Mouse (Mus musculus): Measurements from ENCODE around the gene Erich3.

Erich3 gene

DNA sequence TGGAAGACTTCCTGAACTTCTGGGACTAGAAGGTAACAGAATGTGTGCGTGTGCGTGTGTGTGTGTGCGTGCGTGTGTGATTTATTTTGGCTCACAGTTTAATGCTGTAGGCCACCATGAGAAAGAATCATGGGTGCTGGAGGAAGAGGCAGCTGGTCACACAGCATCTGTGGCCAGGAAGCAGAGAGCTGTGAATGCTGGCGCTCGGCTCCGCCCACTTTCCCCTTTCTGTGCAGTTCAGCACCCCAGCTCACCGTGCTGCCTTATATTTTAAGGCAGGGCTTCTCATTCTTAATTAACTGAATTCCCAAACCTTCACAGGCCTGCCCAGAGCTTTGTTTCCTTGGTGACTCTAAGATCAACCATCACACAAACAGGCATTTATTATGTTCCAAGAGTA is 9.7 kb downstream of the Erich3 start:
- no peak for DNase-seq (ENCODE audit: low spot score in 2 of 2)

DNA sequence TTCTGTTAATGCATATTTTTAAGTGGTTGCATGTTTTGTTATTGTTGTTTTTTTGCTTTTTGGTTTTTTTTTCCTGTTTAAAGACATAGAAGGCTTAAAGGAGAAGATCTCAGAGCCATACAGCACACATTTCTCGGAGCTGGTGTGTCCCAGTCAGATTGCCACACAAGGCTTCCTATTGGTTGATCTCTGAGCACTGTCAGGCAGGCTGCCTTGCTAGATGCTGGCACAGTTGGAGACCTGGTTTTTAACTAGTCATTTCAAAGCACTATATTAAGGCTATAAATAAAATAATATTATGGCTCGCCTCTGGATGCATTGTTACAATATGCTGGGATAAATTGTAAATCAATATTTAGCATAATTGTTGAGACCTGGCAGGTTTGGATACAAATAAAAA is 18.9 kb downstream of the Erich3 start:
- DNase-seq (ENCODE audit: low spot score in 2 of 2), result no peak

DNA sequence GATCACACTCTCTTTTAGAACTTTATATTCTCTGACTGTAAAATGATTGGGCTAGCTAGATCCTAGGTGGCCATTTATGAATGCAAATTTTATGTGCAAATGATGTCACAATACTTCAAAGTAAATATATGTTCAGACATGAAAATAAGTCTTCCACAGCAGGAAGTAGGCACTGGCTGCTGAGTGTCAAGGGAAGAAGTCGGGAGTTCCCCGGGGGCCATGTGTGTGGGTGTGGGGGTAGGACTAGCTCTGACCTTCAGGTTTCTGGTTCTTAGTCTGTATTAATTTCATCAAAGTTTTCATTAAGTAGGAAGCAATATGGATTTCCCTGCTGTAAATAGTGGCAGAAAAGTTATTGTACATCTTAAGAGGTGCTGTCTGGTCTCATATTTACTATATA is 20.0 kb downstream of the Erich3 start:
- DNase-seq (ENCODE audit: low spot score in 2 of 2), result no peak

DNA sequence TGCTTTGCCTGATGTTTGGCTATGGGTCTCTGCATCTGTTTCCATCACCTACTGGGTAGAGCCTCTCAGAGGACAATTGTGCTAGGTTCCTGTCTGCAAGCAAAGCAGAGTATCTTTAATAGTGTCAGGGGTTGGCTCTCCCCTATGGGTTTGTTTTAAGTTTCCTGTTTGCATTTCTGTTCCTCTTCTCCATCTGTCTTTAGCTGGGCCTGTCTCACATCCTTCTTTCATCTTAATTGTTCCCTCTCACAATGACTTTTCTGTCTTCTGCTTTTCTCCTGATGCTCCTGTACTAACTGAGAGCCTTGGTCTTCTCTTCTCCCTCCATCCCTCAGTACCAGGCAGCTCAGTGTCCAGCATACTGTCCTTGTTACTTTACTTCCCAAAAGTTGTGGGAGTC is 26.6 kb downstream of the Erich3 start:
- no peak for DNase-seq (ENCODE audit: low spot score in 2 of 2)

GRCm38 (mm10) chr3:154691897-154692571 is 28.4 kb downstream of the Erich3 start:
- peak in 1 of 2 experiments; percentile 3 for DNase-seq (ENCODE audit: low spot score in 2 of 2)

DNA sequence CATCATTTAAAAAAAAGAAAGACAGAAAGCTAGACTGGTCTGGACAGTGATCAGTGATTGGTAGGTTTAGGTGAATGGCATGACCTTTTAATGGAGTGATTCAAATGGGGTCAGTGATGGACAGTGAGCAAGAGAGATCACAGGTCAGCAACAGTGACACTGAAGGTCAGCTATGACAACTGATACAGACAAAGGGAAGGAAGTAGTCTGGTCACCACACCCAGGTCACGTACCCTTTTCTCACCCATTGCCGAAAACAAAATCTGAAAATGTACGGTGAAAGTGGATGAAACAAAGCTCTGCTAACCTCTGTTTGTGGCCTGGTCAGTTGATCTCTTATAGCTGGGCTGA is 28.9 kb downstream of the Erich3 start:
- no peak for DNase-seq (ENCODE audit: low spot score in 2 of 2)

DNA sequence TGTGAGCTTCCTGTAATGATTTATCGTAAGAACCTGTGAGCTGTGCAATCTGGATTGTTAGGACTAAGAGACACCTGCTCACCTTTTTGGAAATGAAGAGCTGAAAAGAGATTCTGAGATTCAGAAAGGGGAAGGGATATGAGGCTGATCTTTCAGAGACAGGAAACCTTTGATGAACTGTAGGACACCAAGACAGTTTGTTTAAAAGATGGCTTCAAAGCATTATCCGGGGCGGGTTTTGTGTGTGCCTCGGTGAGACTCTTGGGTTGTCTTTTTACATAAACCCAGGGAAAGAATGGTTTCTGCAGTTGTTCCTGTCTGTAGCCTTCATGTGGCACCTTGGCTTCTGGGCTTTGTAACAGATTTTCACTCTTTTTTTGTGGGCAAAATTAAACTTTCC is 30.2 kb downstream of the Erich3 start:
- DNase-seq (ENCODE audit: low spot score in 2 of 2), result no peak

DNA sequence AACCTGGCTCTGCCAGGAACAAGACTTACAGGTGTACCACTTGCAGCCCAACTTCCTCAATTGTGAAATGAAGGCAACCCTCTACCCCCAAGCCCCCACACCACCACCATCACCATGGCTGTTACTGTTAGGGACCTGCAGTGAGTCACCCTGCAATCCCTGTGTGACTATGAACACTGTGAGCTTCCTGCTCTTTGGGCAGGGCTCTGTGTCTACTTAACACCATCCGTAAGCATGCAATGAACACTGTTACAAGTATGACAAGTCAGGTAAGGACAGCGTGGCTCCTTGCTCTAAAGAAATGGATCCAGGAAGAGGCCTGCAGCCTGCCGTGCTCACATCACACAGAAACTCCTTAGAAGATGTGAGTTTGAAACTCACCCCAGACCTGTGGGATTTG is 33.0 kb downstream of the Erich3 start:
- DNase-seq (ENCODE audit: low spot score in 2 of 2), result no peak

GRCm38 (mm10) chr3:154698907-154699306 is 35.2 kb downstream of the Erich3 start:
- DNase-seq (ENCODE audit: low spot score in 2 of 2), result no peak

GRCm38 (mm10) chr3:154700296-154700695 is 36.6 kb downstream of the Erich3 start:
- DNase-seq (ENCODE audit: low spot score in 2 of 2), result no peak

- DNase-seq (ENCODE audit: low spot score in 2 of 2), result no peak
Measured at GRCm38 (mm10) chr3:154700735-154701134, 37.1 kb downstream of the Erich3 start.

- DNase-seq (ENCODE audit: low spot score in 2 of 2), result no peak
Measured at GRCm38 (mm10) chr3:154704755-154705154, 41.1 kb downstream of the Erich3 start.

DNA sequence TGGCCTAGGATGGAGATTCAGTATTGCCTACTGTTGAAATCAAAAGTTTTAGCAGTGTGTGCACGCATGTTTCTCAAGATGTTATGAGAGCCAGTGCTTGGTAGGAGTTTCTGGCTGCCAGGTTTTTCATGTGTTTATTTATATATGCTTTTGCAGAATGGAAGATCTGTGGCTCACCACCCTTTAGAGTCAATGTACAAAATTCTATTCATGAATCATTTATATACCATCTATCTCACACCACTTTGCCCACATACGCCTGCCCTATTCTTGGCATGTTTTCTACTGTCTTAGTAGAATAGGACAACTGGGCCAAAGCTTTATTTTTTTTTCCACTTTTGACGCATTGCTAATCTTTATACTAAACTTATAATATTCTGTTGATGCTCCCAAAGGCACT is 44.5 kb downstream of the Erich3 start:
- DNase-seq (ENCODE audit: low spot score in 2 of 2), result no peak

- peak in 1 of 2 experiments; percentile 7 for DNase-seq (ENCODE audit: low spot score in 2 of 2)
Measured at GRCm38 (mm10) chr3:154723198-154723597, 59.5 kb downstream of the Erich3 start.

- DNase-seq (ENCODE audit: low spot score in 2 of 2), result no peak
Measured at GRCm38 (mm10) chr3:154731431-154731830, 67.8 kb downstream of the Erich3 start.

GRCm38 (mm10) chr3:154741496-154741895 is 77.8 kb downstream of the Erich3 start:
- no peak for DNase-seq (ENCODE audit: low spot score in 2 of 2)

DNA sequence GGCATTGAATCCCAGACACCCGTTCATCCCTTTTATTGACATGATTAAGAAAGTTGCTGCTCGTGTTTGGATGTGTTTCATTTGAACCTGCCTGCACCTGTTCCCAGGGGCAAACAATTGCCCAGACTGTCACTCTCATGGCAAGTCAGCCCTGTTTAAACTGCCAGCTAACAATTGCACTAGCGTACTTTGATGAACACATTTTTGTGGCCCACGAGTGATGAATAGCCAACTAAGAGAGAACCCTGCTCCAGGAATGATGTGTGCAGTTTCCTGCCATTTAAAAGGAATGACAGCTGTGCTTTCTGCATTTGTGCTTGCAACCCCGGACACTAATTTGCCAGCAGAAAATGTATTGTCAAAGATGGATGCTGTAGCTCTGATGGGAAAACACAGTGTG is 79.3 kb downstream of the Erich3 start:
- no peak for DNase-seq (ENCODE audit: low spot score in 2 of 2)

DNA sequence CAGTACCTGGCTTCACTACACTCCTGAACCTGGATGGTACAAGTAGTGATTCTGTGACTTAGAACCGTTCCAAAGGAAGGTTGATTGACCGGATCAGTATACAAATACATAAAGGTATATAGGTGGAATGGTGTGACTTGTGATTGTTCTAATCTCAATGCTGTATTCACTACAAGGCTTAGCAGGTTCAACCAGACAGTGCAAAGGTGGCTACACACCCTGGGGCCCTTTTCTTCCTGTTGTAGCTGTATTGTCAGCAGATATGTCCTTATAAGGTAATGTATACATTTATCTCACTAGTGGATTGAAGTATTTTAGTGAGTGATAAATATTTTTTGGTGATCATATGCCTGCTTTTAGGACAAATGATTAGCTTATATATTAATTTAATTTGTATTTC is 80.7 kb downstream of the Erich3 start:
- DNase-seq (ENCODE audit: low spot score in 2 of 2), result no peak

DNA sequence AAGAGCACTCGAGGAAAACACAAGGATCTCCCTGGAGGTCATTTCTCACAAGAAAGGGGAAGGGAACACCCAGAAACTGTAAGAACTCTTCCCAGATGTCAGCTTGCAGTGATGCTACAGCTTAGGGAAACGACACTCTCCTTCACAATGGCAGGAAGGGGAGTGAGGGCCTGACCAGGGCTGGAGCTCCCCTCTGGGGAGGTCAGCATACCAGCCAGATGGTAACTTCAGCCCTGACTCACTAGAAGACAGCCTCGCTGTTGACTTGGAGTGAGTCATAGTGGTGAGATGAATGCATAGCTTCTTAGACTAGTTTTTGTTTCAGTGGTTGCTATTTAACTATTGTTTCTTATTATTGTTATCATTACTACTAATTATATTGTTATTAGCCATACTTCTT is 90.8 kb downstream of the Erich3 start:
- no peak for DNase-seq (ENCODE audit: low spot score in 2 of 2)

DNA sequence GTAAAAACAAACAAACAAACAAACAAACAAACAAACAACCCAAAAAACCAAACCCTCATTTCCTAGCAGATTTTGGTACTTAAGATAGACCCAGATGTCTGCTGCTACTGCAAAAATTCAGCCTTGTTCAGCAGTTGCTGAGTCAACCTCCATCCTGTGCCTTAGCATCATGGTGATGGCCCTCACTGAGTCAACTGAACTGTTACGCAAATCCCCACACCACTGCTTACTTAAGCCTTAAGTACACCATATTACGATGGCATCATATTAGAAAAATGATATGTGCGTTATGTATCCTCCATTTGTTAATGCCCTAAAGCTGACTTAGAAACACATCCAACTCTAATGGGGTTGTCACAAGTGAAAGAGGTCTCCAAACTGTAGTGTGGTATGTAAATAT is 91.6 kb downstream of the Erich3 start:
- DNase-seq (ENCODE audit: low spot score in 2 of 2), result no peak

DNA sequence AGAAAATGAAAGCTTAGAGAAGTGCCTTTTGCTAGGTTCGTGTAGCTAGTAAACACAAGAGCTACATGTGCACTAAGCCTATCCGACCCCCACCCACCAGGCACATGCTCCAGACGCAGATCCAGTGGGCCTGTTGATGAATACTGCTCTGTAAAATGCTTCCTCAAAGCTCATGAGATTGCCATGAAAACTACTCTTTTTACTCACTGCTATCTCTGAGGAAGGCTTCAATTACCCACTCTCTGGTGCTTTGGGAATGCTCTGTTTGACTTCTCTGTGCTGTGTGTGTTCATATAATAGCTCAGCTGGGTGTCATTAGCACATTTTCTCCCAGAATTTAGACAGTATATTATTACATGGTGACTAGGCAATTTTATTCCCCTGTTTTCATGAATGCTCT is 94.4 kb downstream of the Erich3 start:
- DNase-seq (ENCODE audit: low spot score in 2 of 2), result no peak

- DNase-seq (ENCODE audit: low spot score in 2 of 2), result no peak
Measured at GRCm38 (mm10) chr3:154761108-154761507, 97.4 kb downstream of the Erich3 start.

DNA sequence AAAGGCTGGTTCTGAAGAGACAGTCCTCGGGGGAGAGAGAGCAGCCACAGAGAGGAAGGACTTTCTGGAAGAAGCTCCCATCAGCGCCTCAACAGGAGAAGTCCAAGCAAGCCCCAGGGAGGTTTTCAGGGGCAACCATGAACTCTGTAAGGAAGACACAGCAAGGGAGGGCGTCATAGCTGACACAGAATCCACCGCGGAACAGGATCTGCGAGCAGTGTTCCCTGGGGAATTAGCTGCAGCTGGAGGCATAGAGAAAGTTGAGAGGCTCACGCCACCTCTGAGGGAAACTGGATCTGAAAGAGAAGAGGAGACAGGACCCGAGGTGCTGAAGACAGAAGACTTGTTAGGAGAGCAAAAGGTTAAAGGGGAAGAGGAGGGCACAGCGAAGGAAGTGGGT is 99.7 kb downstream of the Erich3 start:
- DNase-seq (ENCODE audit: low spot score in 2 of 2), result no peak

GRCm38 (mm10) chr3:154764115-154764514 is 100.5 kb downstream of the Erich3 start:
- DNase-seq (ENCODE audit: low spot score in 2 of 2), result no peak

Measured in urinary bladder, postnatal 36 days (tissue).